Mouse (Mus musculus) kidney, postnatal 4 days (tissue): ENCODE measurements around the gene Pax8.

Experiments used
- DNase-seq, 2 experiments: peaks; one replicate each; pipeline ENCODE4 v3.0.0; 2021; ENCODE audit warnings: mixed read lengths in 2 of 2

Pax8 gene

GRCm38 (mm10) chr2:24460808-24461127 is 14.6 kb downstream of the Pax8 start:
- DNase-seq = peak; percentile 65 to 79

GRCm38 (mm10) chr2:24460112-24460807 is 15.1 kb downstream of the Pax8 start:
- no peak for DNase-seq

GRCm38 (mm10) chr2:24456841-24457240 is 18.6 kb downstream of the Pax8 start:
- no peak for DNase-seq

- DNase-seq = peak in 1 of 2 experiments; percentile 42
These were observed 20.1 kb downstream of the Pax8 start for GRCm38 (mm10) chr2:24455057-24455855.

- no peak for DNase-seq
These were observed 20.9 kb downstream of the Pax8 start for GRCm38 (mm10) chr2:24454429-24455011.

- DNase-seq = peak; percentile 25 to 56
These were observed 22.2 kb downstream of the Pax8 start for GRCm38 (mm10) chr2:24453206-24453605.

- DNase-seq = no peak
These were observed 26.3 kb downstream of the Pax8 start for GRCm38 (mm10) chr2:24449111-24449510.

GRCm38 (mm10) chr2:24443256-24443790 is 32.1 kb downstream of the Pax8 start:
- DNase-seq = no peak

GRCm38 (mm10) chr2:24442303-24442925 is 33.0 kb downstream of the Pax8 start:
- DNase-seq = no peak

GRCm38 (mm10) chr2:24441899-24442298 is 33.5 kb downstream of the Pax8 start:
- no peak for DNase-seq

- no peak for DNase-seq
These were observed 35.3 kb downstream of the Pax8 start for GRCm38 (mm10) chr2:24440056-24440455.

- no peak for DNase-seq
These were observed 39.7 kb downstream of the Pax8 start for GRCm38 (mm10) chr2:24435699-24436098.

- no peak for DNase-seq
These were observed 40.7 kb downstream of the Pax8 start for GRCm38 (mm10) chr2:24434670-24435069.

GRCm38 (mm10) chr2:24429806-24430205 is 45.6 kb downstream of the Pax8 start:
- DNase-seq = no peak

GRCm38 (mm10) chr2:24427866-24428675 is 47.3 kb downstream of the Pax8 start:
- DNase-seq = peak; percentile 74 to 85

GRCm38 (mm10) chr2:24425630-24426029 is 49.8 kb downstream of the Pax8 start:
- no peak for DNase-seq

- peak in 1 of 2 experiments; percentile 35 for DNase-seq
These were observed 52.6 kb downstream of the Pax8 start for GRCm38 (mm10) chr2:24422815-24423214.

- DNase-seq = peak in 1 of 2 experiments; percentile 47
These were observed 54.1 kb downstream of the Pax8 start for GRCm38 (mm10) chr2:24421211-24421863.

GRCm38 (mm10) chr2:24417564-24417963 is 57.8 kb downstream of the Pax8 start:
- peak in 1 of 2 experiments; percentile 26 for DNase-seq

GRCm38 (mm10) chr2:24417106-24417505 is 58.3 kb downstream of the Pax8 start:
- peak; percentile 57 to 69 for DNase-seq

- DNase-seq = peak; percentile 80 to 85
These were observed 58.7 kb downstream of the Pax8 start for GRCm38 (mm10) chr2:24416668-24417067.

GRCm38 (mm10) chr2:24413677-24414076 is 61.7 kb downstream of the Pax8 start:
- peak; percentile 74 to 84 for DNase-seq
